Mouse (Mus musculus): Measurements from ENCODE around the gene Flii.

The Flii gene

DNA sequence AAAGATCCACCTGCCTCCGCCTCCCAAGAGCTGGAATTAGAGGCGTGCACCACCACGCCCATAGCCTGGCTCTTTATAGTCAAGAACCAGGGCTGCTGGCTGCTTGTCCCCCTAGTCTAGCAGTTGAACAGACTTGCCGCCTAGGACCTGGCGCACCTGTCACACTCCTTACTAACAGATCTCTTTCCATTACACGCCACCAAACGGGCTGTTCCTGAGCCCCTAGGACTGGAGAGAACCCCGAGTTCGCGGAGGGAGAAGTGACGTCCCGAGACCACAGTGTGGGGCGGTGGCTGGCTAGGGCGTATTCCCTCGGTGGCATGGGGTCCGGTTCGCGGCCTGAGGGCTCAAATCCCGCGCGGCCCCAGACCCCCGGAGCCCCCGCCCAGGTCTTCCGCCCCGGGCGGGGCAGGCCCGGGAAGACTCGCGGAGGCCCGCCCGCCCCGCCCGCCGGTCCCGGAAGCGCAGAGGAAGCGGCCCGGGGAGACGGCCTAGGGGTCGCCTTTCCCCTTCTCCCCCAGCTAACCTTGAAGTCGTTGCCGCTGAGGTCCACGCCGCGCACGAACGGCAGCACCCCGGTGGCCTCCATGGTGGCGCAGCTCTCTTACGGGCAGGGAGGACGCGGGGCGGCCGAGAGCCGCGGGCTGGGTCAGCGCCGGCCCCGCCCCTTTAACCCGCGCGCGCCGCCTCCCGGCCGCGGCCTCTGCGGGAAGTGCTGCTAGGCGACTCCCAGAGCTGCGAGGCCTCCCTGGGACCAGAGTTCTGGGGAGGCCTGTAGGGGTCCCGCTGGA lies at the start of gene Flii:
Gene Flii (minus strand): TSS at position 663 of the 791 bp plus-strand sequence.
- DNase-seq (ENCODE audit: low spot score) = peak; percentile 56

DNA sequence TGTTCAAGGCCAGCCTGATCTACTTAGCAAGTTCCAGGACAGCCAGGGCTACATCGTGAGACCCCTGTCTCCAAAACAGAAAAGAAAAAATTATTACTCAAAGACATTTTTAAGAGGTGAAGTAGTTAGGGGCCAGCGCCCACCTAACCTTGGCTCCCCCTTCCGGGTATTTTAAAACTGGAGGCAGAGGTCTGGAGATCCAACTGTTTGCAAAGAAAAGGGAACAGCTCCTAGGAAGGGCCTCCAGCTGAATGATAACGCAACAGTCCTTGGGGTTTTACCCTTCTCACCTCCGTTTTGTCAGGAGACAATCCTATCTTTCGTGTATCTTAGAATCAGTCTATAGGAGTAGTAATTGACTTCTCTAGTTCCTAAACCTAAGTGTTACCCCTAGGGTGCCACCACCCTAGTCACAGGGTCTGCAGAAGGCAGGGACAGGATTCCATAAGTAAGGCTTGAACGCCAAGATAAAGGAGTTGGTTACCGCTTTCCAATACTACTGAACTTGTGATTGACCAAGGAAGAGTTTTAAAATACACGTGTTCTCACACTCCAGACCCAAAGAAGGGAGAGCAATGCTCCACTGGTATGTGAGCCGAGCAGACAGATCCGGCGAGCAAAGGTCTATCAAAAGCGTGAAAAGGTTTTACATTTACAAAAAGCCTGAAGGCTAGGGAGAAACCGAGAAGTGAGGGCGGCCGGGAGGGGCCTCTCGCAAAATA lies 49.2 kb upstream of the Flii start:
- DNase-seq (ENCODE audit: low spot score) = no peak

DNA sequence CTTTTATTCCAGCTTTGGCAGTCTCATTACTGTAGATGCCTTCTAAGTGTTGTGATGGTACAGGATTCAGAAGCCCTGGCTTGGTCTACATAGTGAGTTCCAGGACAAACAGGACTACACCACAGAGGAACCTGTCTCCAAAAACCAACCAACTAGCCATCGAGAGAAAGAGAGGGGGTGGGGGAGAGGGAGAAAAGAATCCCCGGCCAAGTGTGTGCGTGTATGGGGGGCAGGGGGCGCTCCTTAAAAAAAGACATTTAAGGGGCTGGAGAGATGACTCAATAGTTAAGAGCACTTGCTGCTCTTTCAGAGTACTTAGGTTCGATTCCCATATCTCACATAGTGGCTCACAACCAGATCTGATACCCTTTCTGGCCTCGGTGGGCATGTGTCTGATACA lies 48.5 kb upstream of the Flii start:
- no peak for DNase-seq (ENCODE audit: low spot score)

DNA sequence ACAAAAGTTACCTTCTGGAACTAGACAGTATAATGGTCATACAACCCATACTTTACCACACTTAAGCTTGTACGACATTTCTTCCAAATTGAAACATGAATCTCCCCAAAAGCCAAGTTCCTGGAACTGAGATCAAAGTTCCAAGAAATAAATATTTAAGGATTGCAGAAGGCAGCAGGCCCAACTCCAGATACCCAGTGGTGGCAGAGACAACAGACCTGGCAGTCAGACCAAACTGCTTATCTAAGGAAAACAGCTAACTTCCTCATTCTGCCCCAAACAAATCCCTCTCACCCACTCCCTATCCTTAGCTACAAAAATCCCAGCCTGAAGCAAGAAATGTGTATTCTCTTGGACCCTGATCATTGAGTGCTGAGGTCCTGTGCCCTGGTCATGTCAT lies 47.8 kb upstream of the Flii start:
- no peak for DNase-seq (ENCODE audit: low spot score)

DNA sequence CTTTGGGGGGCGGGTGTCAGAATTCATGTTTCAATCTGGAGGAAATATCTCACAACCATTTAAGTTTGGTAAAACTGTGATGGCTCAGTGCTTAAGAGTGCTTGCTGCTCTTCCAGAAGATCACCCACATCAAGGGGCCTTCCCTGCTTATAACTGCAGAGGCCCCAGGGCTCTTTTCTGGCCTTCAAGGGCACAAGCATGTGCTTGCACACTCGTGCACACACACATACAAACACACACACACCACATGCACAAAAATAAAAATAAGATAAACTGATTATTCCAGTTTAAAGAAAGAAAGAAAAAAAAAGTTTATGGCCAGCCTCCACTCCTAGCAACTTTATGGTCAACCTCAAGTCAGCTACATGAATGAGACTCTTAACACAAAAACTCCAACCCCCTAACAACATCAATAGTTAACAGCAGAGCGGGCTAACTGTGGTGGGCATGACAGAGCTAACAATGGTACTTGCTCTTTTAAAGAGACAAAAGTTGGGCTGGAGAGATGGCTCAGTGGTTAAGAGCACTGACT lies 47.2 kb upstream of the Flii start:
- DNase-seq (ENCODE audit: low spot score) = no peak

DNA sequence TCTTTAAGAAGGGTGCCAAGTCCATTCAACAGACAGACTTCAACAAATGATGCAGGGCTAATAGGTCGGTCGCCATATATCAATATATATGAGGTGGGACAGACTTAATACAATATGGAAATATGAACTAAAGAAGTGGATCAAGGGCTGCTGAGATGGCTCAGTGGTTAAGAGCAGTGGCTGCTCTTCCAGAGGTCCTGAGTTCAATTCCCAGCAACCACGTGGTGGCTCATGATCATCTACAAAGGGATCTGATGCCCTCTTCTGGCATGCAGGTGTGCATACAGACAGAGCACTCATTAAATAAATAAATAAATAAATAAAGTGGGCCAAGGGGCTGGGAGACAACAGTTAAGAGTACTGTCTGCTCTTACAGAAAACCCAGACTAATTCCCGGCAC lies 45.1 kb upstream of the Flii start:
- no peak for DNase-seq (ENCODE audit: low spot score)

DNA sequence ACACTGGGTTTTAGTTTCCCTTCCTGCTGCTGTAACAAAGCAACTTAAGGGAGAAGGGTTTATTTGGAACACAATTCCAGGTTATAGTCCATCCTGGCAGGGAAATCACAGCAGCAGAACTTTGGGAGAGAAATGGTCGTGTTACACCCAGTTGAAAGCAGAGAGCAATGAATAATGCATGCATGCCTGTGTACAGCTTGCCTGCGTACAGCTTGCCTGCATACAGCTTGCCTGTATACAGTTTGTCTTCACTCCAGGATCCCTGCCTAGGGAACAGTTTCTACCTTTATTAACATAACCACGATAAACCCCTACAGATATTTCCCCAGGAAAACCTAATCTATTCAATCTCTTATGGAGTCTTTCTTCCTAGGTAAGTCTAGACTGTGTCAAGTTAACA lies 43.7 kb upstream of the Flii start:
- no peak for DNase-seq (ENCODE audit: low spot score)

DNA sequence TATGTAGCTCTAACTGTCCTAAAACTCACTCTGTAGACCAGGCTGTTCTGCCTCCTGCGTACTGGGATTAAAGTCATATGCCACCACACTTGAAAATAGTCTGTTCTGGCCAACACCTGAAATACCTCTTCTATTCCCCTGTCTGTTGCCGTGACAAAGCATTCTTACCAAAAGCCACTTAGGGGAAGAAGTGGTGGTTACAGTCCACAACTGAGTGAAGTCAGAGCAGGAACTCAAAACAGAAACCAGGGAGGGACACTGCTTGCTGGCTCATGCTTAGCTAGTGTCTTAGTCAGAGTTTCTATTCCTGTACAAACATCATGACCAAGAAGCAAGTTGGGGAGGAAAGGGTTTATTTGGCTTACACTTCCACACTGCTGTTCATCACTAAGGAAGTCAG lies 42.3 kb upstream of the Flii start:
- no peak for DNase-seq (ENCODE audit: low spot score)

DNA sequence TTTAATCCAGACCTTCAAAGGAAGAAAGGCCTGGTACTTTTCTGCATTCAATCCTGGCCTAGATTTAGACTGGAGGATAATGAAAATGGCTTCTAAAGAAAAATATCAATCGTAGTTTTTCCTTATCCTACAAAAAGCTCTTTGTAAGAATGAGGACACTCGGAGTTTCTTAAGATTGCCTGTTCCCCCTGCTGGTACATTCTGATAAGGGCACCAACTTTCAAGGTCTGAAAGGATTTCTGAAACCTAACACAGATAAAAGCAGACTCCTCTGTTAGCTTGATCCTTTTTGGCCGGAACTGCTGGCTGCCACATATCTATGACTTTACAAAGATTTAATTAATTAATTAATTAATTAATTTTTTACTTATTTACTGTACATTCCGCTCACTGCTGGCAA lies 39.9 kb upstream of the Flii start:
- DNase-seq (ENCODE audit: low spot score) = no peak

DNA sequence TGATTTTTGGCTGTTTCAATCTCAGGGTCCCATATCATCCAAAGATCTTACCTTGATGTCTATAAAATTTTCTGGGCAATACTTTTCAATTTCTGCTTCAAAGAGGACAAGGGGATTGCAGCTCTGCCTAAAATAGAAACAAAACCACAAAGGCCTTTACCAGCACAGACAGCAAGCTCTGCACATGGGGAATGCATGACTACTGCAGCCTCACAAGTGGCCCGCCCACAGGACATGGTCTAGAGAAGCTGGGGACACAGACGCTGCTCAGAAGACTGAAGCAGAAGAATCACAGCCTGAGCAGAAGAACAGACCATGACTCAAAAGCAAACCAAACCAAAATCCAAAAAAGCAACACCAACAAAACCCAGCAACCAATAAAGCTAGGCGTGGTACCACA lies 34.6 kb upstream of the Flii start:
- no peak for DNase-seq (ENCODE audit: low spot score)

DNA sequence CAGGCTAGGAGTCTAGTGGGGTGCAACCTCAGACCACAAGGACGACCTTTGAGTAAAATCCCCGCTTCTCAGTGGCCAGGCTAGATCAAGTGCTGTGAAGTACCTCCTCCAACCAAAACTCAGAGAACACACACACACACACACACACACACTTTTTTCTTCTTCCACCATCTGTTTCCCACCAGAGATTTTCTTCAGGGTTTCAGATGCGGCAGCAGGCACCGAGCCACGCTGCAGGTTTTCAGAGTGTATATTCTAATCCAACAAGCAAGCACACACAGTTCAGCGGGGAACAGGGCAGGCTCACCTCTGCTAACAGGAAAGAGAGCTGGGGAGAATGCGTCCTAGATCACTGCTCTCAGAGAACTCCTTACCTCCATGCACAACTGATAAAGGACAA lies 28.5 kb upstream of the Flii start:
- no peak for DNase-seq (ENCODE audit: low spot score)

DNA sequence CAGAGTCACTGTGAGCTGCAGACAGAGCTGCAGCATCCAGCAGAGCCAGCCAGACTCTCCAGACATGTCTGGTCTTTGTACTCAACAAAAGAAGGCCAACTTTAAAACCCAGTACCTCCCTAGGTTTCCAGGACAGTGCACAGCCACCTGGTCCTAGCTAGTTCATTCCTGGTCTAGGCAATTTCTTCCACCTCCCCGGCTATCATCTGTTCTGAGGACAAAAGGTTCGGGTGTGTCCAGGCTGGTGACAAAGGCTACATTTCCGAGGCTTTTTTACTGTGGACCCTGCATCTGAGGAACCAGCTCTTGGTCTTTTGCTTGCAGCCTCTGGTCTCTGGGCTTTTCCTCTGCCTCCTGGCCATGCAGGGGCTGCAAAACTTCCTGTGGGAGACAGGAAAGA lies 13.3 kb upstream of the Flii start:
- DNase-seq (ENCODE audit: low spot score) = no peak

DNA sequence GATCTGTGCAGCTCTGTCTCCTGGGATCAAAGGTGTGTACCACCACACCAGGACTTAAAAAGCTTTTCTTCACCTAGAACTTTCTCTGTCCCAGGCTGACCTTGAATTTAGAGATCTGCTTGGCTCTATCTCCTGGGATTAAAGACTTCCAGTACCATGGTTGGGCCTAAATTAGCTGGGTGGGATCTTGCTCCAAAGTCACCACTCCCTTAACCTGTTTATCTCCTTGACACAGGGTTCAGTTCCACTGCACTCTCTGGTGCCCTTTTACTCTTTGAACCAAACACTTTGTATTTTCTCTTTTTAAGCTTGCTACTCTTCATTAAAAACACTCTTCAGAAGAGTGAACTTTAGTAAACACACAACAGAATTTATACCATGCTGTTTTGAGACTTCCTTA lies 10.4 kb upstream of the Flii start:
- no peak for DNase-seq (ENCODE audit: low spot score)

DNA sequence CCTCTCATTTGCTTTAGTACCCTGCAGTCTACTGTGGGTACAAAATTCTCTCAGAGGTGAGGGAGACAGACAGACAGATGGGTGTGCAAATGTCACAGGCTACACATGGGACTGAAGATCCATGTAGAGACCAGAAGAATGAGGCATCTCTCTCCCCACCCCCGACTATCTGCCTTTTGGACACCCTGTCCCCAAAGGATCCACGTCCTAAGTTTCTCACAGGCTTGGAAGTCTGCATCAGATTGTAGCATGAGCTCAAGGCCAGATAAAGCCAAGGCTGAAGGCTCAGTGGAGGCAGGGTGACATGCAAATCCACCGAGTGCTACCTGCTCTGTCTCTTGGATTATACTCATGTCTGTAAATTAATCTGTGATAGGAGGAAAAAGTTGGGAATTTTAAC lies 9.4 kb upstream of the Flii start:
- DNase-seq (ENCODE audit: low spot score) = no peak

DNA sequence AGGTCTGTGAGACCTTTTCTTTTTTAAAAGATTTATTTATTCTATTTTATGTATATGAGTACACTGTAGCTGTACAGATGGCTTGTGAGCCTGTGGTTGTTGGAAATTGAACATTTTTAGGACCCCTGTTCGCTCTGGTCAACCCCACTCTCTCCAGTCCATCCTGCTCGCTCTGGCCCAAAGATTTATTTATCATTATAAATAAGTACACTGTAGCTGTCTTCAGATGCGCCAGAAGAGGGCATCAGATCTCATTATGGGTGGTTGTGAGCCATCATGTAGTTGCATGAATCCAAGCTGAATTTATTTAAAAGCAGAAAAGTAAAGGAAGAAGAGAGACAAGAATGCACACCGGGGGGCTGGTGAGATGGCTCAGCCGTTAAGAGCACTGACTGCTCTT lies 8.1 kb upstream of the Flii start:
- DNase-seq (ENCODE audit: low spot score) = no peak

DNA sequence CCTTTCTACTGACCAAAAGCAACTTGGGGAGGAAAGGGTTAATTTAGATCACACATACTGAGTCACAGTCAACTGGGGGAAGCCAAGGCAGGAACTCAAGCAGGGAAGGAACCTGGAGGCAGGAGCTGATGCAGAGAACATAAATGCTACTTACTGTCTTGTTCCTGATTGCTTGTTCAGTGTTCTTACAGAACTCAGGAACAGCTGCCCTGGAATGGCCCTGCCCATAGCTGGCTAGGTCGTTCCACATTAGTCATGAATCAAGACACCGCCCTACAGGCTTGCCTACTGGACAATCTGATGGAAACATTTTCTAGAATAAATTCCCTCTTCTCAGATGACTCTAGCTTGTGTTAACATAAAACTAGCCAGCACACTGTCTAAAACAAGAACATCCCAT lies 7.1 kb upstream of the Flii start:
- DNase-seq (ENCODE audit: low spot score) = no peak

DNA sequence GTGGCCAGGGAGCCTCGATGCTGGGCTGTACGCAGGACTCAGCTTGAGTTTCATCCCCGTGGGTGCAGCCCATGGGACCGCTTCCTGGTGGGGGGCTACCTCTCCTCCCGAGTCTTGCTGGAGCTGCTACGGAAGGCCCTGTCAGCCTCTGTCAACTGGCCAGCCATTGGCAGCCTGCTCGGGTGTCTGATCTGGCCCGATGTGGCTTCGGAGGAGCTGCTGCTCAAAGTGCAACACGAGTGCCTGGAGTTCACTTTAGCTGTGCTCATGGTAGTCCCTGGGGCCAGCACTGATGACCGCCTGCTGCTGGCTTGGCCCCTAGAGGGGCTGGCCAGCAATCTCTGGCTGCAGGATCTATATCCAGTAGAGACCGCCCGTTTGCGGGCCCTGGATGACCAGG lies 4.2 kb upstream of the Flii start:
- no peak for DNase-seq (ENCODE audit: low spot score)

DNA sequence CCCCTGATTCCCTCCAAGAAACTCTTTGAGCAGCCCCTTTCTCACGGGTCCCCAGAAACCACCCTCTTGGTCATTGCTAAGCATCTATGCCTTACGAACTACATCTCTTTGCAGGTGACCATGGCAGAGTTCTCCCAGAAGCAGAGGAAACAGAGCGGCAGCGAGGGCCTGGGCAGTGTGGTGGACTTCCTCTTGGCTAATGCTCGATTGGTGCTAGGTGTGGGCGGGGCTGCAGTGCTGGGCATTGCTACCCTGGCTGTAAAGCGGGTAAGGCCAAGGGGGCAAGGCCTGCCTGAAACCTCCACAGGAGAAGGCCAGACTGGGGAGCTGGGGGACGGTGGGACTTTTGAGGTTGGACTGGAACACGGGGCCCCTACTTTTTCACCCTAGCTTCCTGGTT lies 3.1 kb upstream of the Flii start:
- no peak for DNase-seq (ENCODE audit: low spot score)

DNA sequence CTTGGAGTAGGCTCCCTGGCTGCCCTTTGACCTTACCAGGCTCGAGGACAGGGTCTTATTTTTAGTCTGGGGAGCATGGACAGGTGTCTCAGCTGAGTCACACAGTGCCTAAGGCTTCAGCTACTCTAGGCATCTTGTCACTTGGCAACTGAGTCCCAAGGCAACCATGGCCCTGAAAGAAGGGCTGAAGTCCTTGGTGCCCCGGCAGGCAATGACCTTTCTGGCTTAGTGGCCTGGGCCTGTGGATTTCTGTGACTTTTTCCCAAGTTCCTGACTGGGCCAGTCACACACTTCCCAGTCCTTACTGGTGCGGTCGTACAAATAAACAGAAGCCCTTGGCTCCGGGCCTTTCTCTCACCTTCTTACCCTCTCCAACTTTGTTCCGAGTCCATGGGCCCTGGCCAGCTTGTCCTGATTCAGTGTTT lies 2.2 kb upstream of the Flii start:
- DNase-seq (ENCODE audit: low spot score) = no peak

DNA sequence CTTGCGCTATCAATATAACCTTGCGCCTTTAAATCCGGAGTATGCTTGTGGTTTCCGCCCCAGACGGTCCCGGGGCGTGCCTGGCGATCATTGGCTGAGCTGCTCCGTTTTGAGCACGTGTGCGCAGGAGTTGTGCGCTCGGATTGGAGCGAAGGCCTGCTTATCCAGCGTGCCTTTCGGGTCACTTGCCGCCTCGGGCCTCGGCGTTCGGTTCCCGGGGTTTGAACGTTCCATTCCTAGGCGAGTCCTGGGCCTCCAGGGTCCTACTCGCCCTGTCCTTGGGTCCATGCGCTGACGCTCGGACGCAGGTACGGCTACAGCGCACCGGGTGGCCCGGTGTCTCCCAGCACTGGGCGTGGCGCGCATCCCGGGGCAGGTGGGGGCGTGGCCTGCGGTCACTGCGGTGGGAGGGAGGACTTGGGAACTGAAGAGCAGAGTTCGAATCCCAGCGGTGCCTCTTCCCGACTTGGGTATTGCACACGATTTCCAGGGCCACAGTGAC lies 1.2 kb upstream of the Flii start, which contains the start of gene Mief2:
Gene Mief2 (plus strand): TSS at position 139 of the 502 bp plus-strand sequence.
- DNase-seq (ENCODE audit: low spot score) = peak; percentile 79

DNA sequence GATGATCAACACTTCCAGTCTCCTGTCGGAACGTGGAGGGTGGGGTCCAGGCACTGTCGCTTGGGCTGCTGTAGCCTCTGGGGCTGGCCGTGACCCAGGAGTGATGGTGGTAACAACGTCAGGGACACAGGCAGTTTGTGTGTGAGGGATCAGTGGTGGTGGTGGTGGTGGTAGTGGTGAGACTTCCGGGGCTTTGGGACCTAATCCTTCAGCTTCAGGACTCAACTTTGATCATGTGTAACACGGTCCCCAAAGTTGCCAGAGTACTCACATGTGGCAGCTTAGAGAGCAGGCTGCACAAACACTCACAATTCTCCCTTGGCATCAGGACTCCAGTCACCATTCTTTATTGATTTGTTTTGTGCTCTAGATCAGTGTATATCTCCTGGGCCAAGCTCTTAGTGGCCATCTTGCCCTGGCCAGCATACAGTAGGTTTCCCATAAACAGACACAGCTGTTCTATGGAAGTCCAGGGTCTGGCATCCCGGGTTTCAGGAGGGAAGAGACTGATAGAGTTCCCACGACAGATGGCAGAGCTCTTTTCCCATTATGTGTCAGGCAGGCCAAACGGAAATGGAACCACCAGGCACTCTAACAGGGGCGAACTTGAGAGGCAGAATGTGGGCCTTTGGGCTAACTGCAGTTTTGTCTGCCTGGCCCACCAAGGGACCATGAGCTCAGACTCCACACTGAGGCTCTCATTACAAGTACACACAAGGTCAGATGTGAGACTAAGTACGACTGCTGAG lies 503 bp upstream of the Flii start:
- DNase-seq (ENCODE audit: low spot score) = no peak

DNA sequence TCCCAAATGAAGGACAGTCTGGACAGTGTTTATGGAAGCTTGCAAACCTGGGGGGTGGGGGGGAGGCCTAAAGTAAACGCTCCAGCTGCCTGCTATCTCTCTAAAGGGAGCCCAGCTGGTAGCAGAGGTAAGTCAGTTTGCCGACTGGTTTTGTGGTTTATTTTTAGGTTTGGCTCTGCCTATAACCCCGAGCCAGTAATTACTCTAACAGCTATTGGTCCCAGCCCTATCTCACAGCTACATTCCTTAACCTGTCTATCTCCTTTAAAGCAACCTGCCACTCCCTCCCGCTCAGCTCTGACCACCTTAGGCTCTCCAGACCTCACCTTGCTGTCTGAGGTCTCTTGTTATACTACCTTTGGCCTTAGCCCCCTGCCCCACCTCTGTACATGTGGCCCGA lies 7.8 kb downstream of the Flii start:
- no peak for DNase-seq (ENCODE audit: low spot score)

DNA sequence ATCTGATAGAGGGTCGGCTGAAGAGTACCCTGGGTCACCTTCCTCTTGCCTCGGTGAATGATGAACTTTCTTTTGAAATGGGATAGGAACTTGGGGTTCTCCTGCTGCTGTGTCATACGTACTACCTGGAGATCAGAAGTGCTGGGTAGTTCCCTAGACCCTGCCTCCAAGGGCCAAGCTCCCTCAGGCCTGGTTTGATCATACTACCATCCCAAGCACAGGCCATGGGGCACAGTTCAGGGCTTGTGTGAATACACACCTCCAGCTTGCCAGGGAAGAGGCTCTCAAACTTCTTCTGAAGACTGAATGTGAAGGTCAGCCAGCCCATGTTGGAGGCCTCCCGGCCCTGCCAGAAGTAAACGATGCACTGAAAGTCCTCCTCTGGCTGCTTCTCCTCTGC lies 11.2 kb downstream of the Flii start:
- no peak for DNase-seq (ENCODE audit: low spot score)
